8 mouse cellular contexts compared by ENCODE assay signal in genomic region chr3:145758561-145759378, GRCm38 (mm10). TPM values are rescaled to one million over a fixed set of nuclear protein-coding genes. Genes with fewer than 3 reads are reported as not detected.
DNase-seq lines count a peak whose midpoint lies in the region; ATAC-seq and TF ChIP-seq lines count a peak whose summit lies in the region.

Gene Ddah1 (plus strand): TSS chr3:145758675.

- no peak for DNase-seq in spleen, adult 2 months (ENCODE audit: low read depth in 1 of 2, low spot score in 2 of 2)
- no peak for DNase-seq in spleen, postnatal 36 days (ENCODE audit: low spot score in 2 of 2)
- DNase-seq in heart, embryonic 10.5 days (ENCODE audit: low spot score) = peak; percentile 81
- peak; percentile 57 for DNase-seq in urinary bladder, adult 2 months (ENCODE audit: low spot score)

- peak within 1 kb of the TSS; percentile 69 for H3K9ac ChIP-seq in embryonic facial prominence, embryonic 15.5 days
- peak within 1 kb of the TSS; percentile 76 for H3K9ac ChIP-seq in kidney, embryonic 15.5 days
- peak within 1 kb of the TSS; percentile 63 for H3K9ac ChIP-seq in limb, embryonic 15.5 days

- H3K4me1 ChIP-seq in spleen, adult 2 months (ENCODE audit: control insufficient read depth, insufficient read depth, insufficient read length) = no peaks in the 10 kb centered on the region; the same call in 1 of the 2 replicates
- peaks cover 15% of the 10 kb centered on the region for H3K4me1 ChIP-seq in embryonic facial prominence, embryonic 15.5 days
- H3K4me1 ChIP-seq in heart, embryonic 10.5 days = peaks cover 31% of the 10 kb centered on the region
- H3K4me1 ChIP-seq in kidney, embryonic 15.5 days = peaks cover 36% of the 10 kb centered on the region
- H3K4me1 ChIP-seq in limb, embryonic 15.5 days = peaks cover 16% of the 10 kb centered on the region

- H3K79me2 ChIP-seq in myocyte (ENCODE audit: control insufficient read depth, insufficient read depth) = no peaks in the 10 kb centered on the region

- no peak within 1 kb of the TSS for H3K27ac ChIP-seq in spleen, adult 2 months (ENCODE audit: insufficient read depth, low read length)
- peak within 1 kb of the TSS; percentile 48; the same call in 1 of the 2 replicates for H3K27ac ChIP-seq in embryonic facial prominence, embryonic 15.5 days (replicated peaks)
- peak within 1 kb of the TSS; percentile 97 for H3K27ac ChIP-seq in heart, embryonic 10.5 days
- peak within 1 kb of the TSS; percentile 80 for H3K27ac ChIP-seq in kidney, embryonic 15.5 days
- peak within 1 kb of the TSS; percentile 82 for H3K27ac ChIP-seq in limb, embryonic 15.5 days

- peak within 1 kb of the TSS; percentile 17; the same call in 1 of the 2 replicates for H3K4me3 ChIP-seq in spleen, adult 2 months (ENCODE audit: extremely low read depth, insufficient read depth, insufficient read length)
- H3K4me3 ChIP-seq in embryonic facial prominence, embryonic 15.5 days (replicated peaks) = peak within 1 kb of the TSS; percentile 66
- H3K4me3 ChIP-seq in heart, embryonic 10.5 days = peak within 1 kb of the TSS; percentile 83
- peak within 1 kb of the TSS; percentile 74 for H3K4me3 ChIP-seq in kidney, embryonic 15.5 days (replicated peaks)
- H3K4me3 ChIP-seq in limb, embryonic 15.5 days = peak within 1 kb of the TSS; percentile 61
- peak within 1 kb of the TSS; percentile 22 for H3K4me3 ChIP-seq in myocyte

- TF ChIP-seq CTCF in spleen, adult 2 months (IDR thresholded peaks at IDR 0.05; ENCODE audit: extremely low read depth, insufficient read depth, insufficient read length, insufficient replicate concordance) = no peak

- peak within 1 kb of the TSS; percentile 53 for H3ac ChIP-seq in myocyte (ENCODE audit: control insufficient read depth, insufficient read length)

- H3K9me3 ChIP-seq in embryonic facial prominence, embryonic 15.5 days (replicated peaks) = no peaks in the 10 kb centered on the region
- no peaks in the 10 kb centered on the region for H3K9me3 ChIP-seq in heart, embryonic 10.5 days
- H3K9me3 ChIP-seq in kidney, embryonic 15.5 days (replicated peaks) = no peaks in the 10 kb centered on the region
- no peaks in the 10 kb centered on the region for H3K9me3 ChIP-seq in limb, embryonic 15.5 days

- ATAC-seq in embryonic facial prominence, embryonic 15.5 days (ENCODE audit: insufficient number of reproducible peaks, low FRiP score, low TSS enrichment, low read depth) = peak; percentile 89
- peak; percentile 86 for ATAC-seq in kidney, embryonic 15.5 days (replicated peaks; ENCODE audit: low FRiP score)
- ATAC-seq in limb, embryonic 15.5 days (ENCODE audit: insufficient number of reproducible peaks, low FRiP score, low TSS enrichment, low read depth) = peak; percentile 78

- no peak for TF ChIP-seq POLR2A in spleen, adult 2 months (IDR thresholded peaks at IDR 0.05; ENCODE audit: low read depth, low read length)
- TF ChIP-seq POLR2A in myocyte (IDR thresholded peaks at IDR 0.05; ENCODE audit: insufficient read length, low read depth) = peak; percentile 24

- 2% methylated on average over 97 of the region's 97 CpGs for WGBS in spleen, adult 2 months
- WGBS in embryonic facial prominence, embryonic 15.5 days = under 1% methylated on average over 96 of the region's 97 CpGs
- WGBS in heart, embryonic 10.5 days = under 1% methylated on average over 97 of the region's 97 CpGs
- under 1% methylated on average over 97 of the region's 97 CpGs for WGBS in kidney, embryonic 15.5 days
- WGBS in limb, embryonic 15.5 days = under 1% methylated on average over 92 of the region's 97 CpGs

- H3K27me3 ChIP-seq in spleen, adult 2 months (ENCODE audit: control insufficient read depth, insufficient read depth, low read length) = 0 out of 2 replicates have a peak, but pooled peaks cover 5% of the 10 kb centered on the region
- peaks cover 21% of the 10 kb centered on the region; the same call in 1 of the 2 replicates for H3K27me3 ChIP-seq in embryonic facial prominence, embryonic 15.5 days
- H3K27me3 ChIP-seq in heart, embryonic 10.5 days (ENCODE audit: insufficient read depth, poor library complexity, severe bottlenecking) = peaks cover 23% of the 10 kb centered on the region
- peaks cover 11% of the 10 kb centered on the region for H3K27me3 ChIP-seq in kidney, embryonic 15.5 days
- H3K27me3 ChIP-seq in limb, embryonic 15.5 days = peaks cover 32% of the 10 kb centered on the region
- no peaks in the 10 kb centered on the region for H3K27me3 ChIP-seq in myocyte (ENCODE audit: control insufficient read depth, insufficient read depth, insufficient read length)

- no peaks in the 10 kb centered on the region for H3K36me3 ChIP-seq in spleen, adult 2 months (ENCODE audit: control insufficient read depth, insufficient read depth, low read length)
- H3K36me3 ChIP-seq in embryonic facial prominence, embryonic 15.5 days = no peaks in the 10 kb centered on the region
- H3K36me3 ChIP-seq in heart, embryonic 10.5 days = no peaks in the 10 kb centered on the region
- H3K36me3 ChIP-seq in kidney, embryonic 15.5 days = no peaks in the 10 kb centered on the region
- no peaks in the 10 kb centered on the region for H3K36me3 ChIP-seq in limb, embryonic 15.5 days
- H3K36me3 ChIP-seq in myocyte (ENCODE audit: control insufficient read depth, insufficient read depth) = no peaks in the 10 kb centered on the region

- H3K4me2 ChIP-seq in embryonic facial prominence, embryonic 15.5 days (replicated peaks) = peak within 1 kb of the TSS; percentile 100
- H3K4me2 ChIP-seq in kidney, embryonic 15.5 days = peak within 1 kb of the TSS; percentile 100
- H3K4me2 ChIP-seq in limb, embryonic 15.5 days = peak within 1 kb of the TSS; percentile 99
- H3K4me2 ChIP-seq in myocyte (ENCODE audit: low read depth) = peak within 1 kb of the TSS; percentile 92

TF ChIP-seq in myocyte, 11 proteins besides CTCF, POLR2A, EP300 and RAD21:
- TF ChIP-seq TCF3 (IDR thresholded peaks at IDR 0.05; ENCODE audit: insufficient read length, low read depth) (peak; percentile 1), REST (IDR thresholded peaks at IDR 0.05; ENCODE audit: insufficient read depth, insufficient read length) (no peak), MYOG (IDR thresholded peaks at IDR 0.05; ENCODE audit: control insufficient read depth in 1 of 3, insufficient read depth in 1 of 3, insufficient read length in 2 of 3, low read depth in 2 of 3) (peak in 2 of 3 experiments; percentile 74 to 77), MYOD1 (IDR thresholded peaks at IDR 0.05; ENCODE audit: control insufficient read depth in 1 of 3, insufficient read length in 2 of 3, low read depth in 2 of 3) (peak in 2 of 3 experiments; percentile 59 to 86)

RNA-seq across cellular contexts. Expression of gene Ddah1, which starts in this region (rescaled TPM):
- polyA plus RNA-seq in spleen, adult 2 months (2012; rRNA removed) = 0.55 and 1.0 TPM in 2 replicates
- polyA plus RNA-seq in embryonic facial prominence, embryonic 15.5 days (2015; fragmentation: Nextera tagmentation; extraction: Ambion mirVana) = 38.9 and 42.1 TPM in 2 replicates
- polyA plus RNA-seq in heart, embryonic 10.5 days (2016; fragmentation: Nextera tagmentation; extraction: Ambion mirVana) = 55.0 and 56.3 TPM in 2 replicates
- polyA plus RNA-seq in kidney, embryonic 15.5 days (2015; fragmentation: Nextera tagmentation; extraction: Ambion mirVana) = 71.2 and 76.1 TPM in 2 replicates
- polyA plus RNA-seq in limb, embryonic 15.5 days (2015; fragmentation: Nextera tagmentation; extraction: Ambion mirVana) = 48.5 and 50.3 TPM in 2 replicates
- 7.4 TPM for polyA plus RNA-seq in myocyte (2012; fragmentation: generic; extraction: Trizol)
- polyA plus RNA-seq in urinary bladder, adult 2 months (2012; rRNA removed) = 0.74 and 0.94 TPM in 2 replicates

Comparison
In these comparisons a context has a peak if more than half of its experiments do, and no peak if none do; other contexts are left out.
1. Peak in DNase-seq in urinary bladder, adult 2 months; RNA of the gene not detected or under 1 TPM.
2. H3K4me3 ChIP-seq: peak in every context shown above with its lines; median percentile 83 in heart, embryonic 10.5 days; 74 in kidney, embryonic 15.5 days; 66 in embryonic facial prominence, embryonic 15.5 days; 61 in limb, embryonic 15.5 days; 22 in myocyte; 17 in spleen, adult 2 months.